Mouse (Mus musculus): Measurements from ENCODE around the gene Lrrc43.
A peak's percentile ranks its signal among the peaks of the same experiment; 100 is the strongest.

Lrrc43 gene

DNA sequence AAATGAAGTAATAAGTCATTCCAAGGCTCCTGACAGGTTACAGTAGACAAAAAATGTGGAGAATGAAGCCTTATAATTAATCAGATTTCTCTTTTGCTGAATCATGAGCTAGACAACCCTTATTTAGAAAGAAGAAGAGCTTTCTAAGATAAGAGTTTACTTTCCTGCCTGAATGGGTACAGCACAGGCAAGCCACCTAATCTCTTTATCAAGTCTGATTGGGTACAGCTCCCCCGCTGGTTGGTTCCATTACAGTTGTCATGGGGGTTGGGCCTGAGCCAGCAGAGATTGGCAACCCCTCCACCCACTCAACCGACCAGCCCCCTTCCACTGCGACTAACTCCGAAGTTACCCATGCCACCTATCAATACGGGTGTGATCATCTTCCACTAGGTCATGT is 27.7 kb upstream of the Lrrc43 start:
- Histone ChIP-seq H3K4me1 (replicated peaks; ENCODE audit: low read depth, low read length) (no peaks in the 10 kb centered on the region), H3K36me3 (ENCODE audit: insufficient read depth, low read length) (0 out of 2 replicates have a peak, but pooled peaks cover 2% of the 10 kb centered on the region), H3K27me3 (ENCODE audit: insufficient read depth, low read length) (0 out of 2 replicates have a peak, but pooled peaks cover 3% of the 10 kb centered on the region), H3K9me3 (ENCODE audit: low read length) (no peaks in the 10 kb centered on the region), H3K4me3 (replicated peaks; ENCODE audit: low read length) (no peak overlapping the region)
- TF ChIP-seq NANOG (IDR thresholded peaks at IDR 0.05; ENCODE audit: borderline replicate concordance, low read length): no peak
- no peak for TF ChIP-seq POU5F1 (IDR thresholded peaks at IDR 0.05; ENCODE audit: borderline replicate concordance, low read length)
- TF ChIP-seq CTCF (conservative IDR thresholded peaks at IDR 0.05; ENCODE audit: low read length): no peak

DNA sequence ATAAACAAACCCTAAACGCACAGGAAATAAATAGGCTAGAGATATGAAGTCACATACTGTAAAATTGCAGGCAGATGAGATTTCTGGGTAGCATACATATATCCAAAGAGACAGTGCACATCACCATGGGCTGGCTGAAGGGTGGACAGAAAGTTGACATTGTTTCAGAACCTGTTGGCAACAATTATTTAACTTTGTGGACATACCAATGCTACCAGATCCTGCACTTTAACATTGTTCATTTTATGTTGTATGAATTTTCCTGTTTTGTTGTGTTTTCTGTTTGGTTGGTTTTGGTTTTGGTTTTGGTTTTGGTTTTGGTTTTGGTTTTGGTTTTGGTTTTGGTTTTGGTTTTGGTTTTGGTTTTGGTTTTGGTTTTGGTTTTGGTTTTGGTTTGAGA is 24.5 kb upstream of the Lrrc43 start:
- Histone ChIP-seq H3K27me3 (ENCODE audit: insufficient read depth, low read length) (0 out of 2 replicates have a peak, but pooled peaks cover 3% of the 10 kb centered on the region), H3K4me3 (replicated peaks; ENCODE audit: low read length) (no peak overlapping the region), H3K4me1 (replicated peaks; ENCODE audit: low read depth, low read length) (no peaks in the 10 kb centered on the region), H3K36me3 (ENCODE audit: insufficient read depth, low read length) (no peaks in the 10 kb centered on the region), H3K9me3 (ENCODE audit: low read length) (peaks cover 5% of the 10 kb centered on the region; the same call in 1 of the 2 replicates)
- TF ChIP-seq POU5F1 (IDR thresholded peaks at IDR 0.05; ENCODE audit: borderline replicate concordance, low read length): no peak
- no peak for TF ChIP-seq CTCF (conservative IDR thresholded peaks at IDR 0.05; ENCODE audit: low read length)
- TF ChIP-seq NANOG (IDR thresholded peaks at IDR 0.05; ENCODE audit: borderline replicate concordance, low read length): no peak

DNA sequence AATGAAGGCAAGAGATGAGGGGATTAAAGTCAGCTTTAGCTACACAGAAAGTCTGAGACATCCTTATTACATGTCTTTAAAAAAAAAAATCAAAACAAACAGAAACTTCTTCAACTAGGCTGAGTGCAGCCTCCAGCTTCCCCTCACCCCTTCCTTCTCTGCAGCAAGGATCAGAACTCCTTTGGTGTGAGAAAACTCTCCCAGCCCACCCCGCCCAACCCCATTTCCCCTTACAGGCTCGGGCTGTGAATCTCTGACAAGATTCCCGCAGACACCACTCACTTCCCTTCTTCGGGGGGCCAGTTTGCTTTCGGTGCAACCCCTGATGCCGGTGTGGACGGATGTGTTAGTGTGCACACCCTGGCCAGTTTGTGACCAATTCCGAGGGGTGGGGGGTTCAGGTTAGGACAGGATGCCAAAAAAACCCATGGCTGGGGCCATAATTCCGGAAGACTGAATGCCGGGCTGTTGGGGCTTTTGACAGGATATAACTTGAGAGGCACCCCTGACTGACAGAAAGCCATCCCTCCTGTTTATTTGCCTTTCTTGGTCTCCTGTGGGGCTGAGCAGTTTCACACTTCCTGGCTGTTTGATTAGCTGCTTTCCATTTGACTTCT is 18.2 kb upstream of the Lrrc43 start:
- TF ChIP-seq CTCF (conservative IDR thresholded peaks at IDR 0.05; ENCODE audit: low read length): no peak
- TF ChIP-seq NANOG (IDR thresholded peaks at IDR 0.05; ENCODE audit: borderline replicate concordance, low read length): no peak
- no peak for TF ChIP-seq POU5F1 (IDR thresholded peaks at IDR 0.05; ENCODE audit: borderline replicate concordance, low read length)
- peaks cover 5% of the 10 kb centered on the region; the same call in 1 of the 2 replicates for H3K9me3 ChIP-seq (ENCODE audit: low read length)
- H3K4me3 ChIP-seq (replicated peaks; ENCODE audit: low read length): no peak overlapping the region
- H3K36me3 ChIP-seq (ENCODE audit: insufficient read depth, low read length): no peaks in the 10 kb centered on the region
- peaks cover 3% of the 10 kb centered on the region; the same call in 1 of the 2 replicates for H3K4me1 ChIP-seq (replicated peaks; ENCODE audit: low read depth, low read length)
- 0 out of 2 replicates have a peak, but pooled peaks cover 3% of the 10 kb centered on the region for H3K27me3 ChIP-seq (ENCODE audit: insufficient read depth, low read length)

DNA sequence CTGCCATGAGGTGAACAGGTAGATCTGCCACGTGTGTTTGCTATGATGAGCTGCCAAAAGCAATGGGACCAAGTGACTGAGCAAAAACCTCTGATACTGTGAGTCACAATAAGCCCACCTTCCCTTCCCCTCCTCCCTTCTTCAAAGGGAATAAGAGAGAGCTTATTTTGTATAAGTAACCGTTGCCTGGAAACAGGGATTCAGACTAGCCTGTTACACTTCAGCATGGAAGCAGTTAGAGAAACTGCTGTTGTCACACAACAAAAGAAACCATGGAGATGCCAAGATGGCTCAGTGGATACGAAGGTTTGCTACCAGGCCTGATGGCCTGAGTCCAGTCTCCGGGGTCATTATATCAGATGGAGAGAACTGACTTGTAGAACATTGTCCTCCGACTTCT is 15.3 kb upstream of the Lrrc43 start:
- Histone ChIP-seq H3K36me3 (ENCODE audit: insufficient read depth, low read length) (no peaks in the 10 kb centered on the region), H3K4me1 (replicated peaks; ENCODE audit: low read depth, low read length) (peaks cover 3% of the 10 kb centered on the region; the same call in 1 of the 2 replicates), H3K4me3 (replicated peaks; ENCODE audit: low read length) (no peak overlapping the region), H3K27me3 (ENCODE audit: insufficient read depth, low read length) (no peaks in the 10 kb centered on the region), H3K9me3 (ENCODE audit: low read length) (no peaks in the 10 kb centered on the region)
- no peak for TF ChIP-seq POU5F1 (IDR thresholded peaks at IDR 0.05; ENCODE audit: borderline replicate concordance, low read length)
- TF ChIP-seq CTCF (conservative IDR thresholded peaks at IDR 0.05; ENCODE audit: low read length): no peak
- TF ChIP-seq NANOG (IDR thresholded peaks at IDR 0.05; ENCODE audit: borderline replicate concordance, low read length): no peak

DNA sequence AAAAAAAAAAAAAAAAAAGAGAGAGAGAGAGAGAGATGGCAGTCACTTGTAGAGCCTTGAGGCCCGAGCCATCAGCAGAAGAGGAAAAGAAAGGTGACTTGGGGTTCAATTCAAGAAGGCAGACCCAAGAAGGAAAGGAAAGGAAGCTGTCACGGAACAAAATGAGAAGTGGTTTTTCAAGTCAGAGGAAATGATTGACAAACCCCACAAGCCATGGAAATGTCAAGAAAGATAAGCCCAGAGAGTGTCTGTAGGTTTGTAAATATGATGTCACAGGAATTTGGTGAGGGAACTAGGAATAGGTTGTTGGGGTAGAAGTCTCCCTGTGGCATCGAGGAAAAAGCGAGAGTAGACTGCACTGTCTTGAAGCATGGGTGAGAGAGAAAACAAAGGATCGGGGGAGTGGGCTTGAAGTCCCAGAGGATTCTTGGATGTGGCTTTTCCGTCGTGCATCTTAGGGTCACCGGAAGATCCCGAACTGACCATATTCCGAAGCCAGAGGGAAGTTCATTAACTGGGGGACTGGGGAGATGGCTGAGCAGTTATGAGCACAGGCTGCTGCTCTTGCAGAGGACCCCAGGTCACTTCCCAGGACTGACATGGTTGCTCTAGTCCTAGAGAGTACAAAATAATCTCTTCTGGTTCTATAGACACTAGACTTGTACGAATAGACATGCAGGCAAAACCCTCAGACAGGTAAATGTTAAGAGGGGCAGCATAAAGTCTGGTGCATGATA is 1.3 kb upstream of the Lrrc43 start:
- Histone ChIP-seq H3K4me1 (replicated peaks; ENCODE audit: low read depth, low read length) (peaks cover 10% of the 10 kb centered on the region), H3K4me3 (replicated peaks; ENCODE audit: low read length) (no peak overlapping the region), H3K27me3 (ENCODE audit: insufficient read depth, low read length) (peaks cover 14% of the 10 kb centered on the region), H3K9me3 (ENCODE audit: low read length) (no peaks in the 10 kb centered on the region), H3K36me3 (ENCODE audit: insufficient read depth, low read length) (no peaks in the 10 kb centered on the region)
- TF ChIP-seq POU5F1 (IDR thresholded peaks at IDR 0.05; ENCODE audit: borderline replicate concordance, low read length) (no peak), NANOG (IDR thresholded peaks at IDR 0.05; ENCODE audit: borderline replicate concordance, low read length) (no peak)

DNA sequence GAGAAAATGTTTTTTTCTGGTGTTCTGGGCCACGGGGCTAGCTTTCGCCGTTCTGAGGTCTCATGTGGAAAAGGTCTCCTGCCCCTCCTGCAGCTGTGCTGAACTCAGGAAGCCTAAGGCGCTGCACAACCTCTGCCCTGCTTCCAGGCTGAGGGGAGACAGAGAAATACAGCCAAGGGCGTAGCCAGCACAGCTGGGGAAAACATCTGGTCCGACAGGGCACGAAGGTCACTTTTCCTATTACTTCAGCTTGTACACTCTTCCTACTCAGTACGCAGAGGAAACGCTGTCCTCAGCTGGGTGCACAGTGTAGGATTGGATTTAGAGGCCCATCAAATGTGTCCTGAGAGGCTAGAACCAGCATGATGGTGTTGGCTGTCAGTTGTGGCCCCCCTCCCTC is 830 bp downstream of the Lrrc43 start:
- Histone ChIP-seq H3K36me3 (ENCODE audit: insufficient read depth, low read length) (no peaks in the 10 kb centered on the region), H3K4me1 (replicated peaks; ENCODE audit: low read depth, low read length) (peaks cover 10% of the 10 kb centered on the region), H3K4me3 (replicated peaks; ENCODE audit: low read length) (no peak overlapping the region), H3K9me3 (ENCODE audit: low read length) (no peaks in the 10 kb centered on the region), H3K27me3 (ENCODE audit: insufficient read depth, low read length) (peaks cover 31% of the 10 kb centered on the region)
- TF ChIP-seq POU5F1 (IDR thresholded peaks at IDR 0.05; ENCODE audit: borderline replicate concordance, low read length) (no peak), CTCF (conservative IDR thresholded peaks at IDR 0.05; ENCODE audit: low read length) (no peak), NANOG (IDR thresholded peaks at IDR 0.05; ENCODE audit: borderline replicate concordance, low read length) (no peak)

DNA sequence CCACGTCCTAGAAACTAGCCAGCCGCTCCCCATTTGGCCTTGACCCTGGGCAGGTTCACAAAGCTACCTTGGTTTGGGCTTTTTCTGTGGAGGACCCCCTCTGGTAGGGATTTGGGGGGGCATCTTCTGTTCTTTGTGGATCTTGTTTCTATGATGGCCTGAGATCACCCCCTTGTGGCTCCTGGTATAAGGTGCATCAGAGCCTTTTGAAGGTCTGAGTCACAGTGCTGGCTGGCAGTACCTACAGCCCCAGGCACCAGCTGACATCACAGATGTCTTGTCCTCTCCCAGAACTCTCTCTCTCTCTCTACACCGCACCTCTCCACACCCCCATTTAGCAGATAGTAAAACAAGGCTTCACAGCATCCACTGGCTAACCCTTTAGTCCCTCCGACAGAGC is 10.6 kb downstream of the Lrrc43 start:
- Histone ChIP-seq H3K27me3 (ENCODE audit: insufficient read depth, low read length) (peaks cover 43% of the 10 kb centered on the region), H3K9me3 (ENCODE audit: low read length) (no peaks in the 10 kb centered on the region), H3K36me3 (ENCODE audit: insufficient read depth, low read length) (no peaks in the 10 kb centered on the region), H3K4me1 (replicated peaks; ENCODE audit: low read depth, low read length) (peaks cover 62% of the 10 kb centered on the region), H3K4me3 (replicated peaks; ENCODE audit: low read length) (no peak overlapping the region)
- TF ChIP-seq CTCF (conservative IDR thresholded peaks at IDR 0.05; ENCODE audit: low read length) (peak; percentile 39), POU5F1 (IDR thresholded peaks at IDR 0.05; ENCODE audit: borderline replicate concordance, low read length) (no peak)

DNA sequence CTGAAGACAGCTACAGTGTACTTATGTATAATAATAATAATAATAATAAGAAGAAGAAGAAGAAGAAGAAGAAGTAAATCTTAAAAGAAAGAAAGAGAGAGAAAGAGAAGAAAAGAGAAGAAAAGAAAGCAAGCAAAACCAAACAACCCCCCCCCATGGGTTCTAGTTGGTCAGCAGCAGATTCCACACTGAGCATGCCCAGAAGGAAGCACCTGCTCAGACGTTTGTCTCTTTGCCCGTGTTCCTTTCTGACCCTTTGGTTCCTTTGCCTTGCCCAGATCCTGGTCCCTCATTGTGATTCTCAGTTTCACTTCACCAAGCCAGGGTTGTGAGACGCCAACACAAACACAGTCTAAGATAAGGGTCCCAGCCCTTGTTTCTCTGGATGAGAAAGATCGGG is 12.9 kb downstream of the Lrrc43 start:
- Histone ChIP-seq H3K4me3 (replicated peaks; ENCODE audit: low read length) (no peak overlapping the region), H3K27me3 (ENCODE audit: insufficient read depth, low read length) (peaks cover 50% of the 10 kb centered on the region), H3K9me3 (ENCODE audit: low read length) (no peaks in the 10 kb centered on the region), H3K36me3 (ENCODE audit: insufficient read depth, low read length) (no peaks in the 10 kb centered on the region), H3K4me1 (replicated peaks; ENCODE audit: low read depth, low read length) (peaks cover 55% of the 10 kb centered on the region)
- TF ChIP-seq CTCF (conservative IDR thresholded peaks at IDR 0.05; ENCODE audit: low read length) (no peak), POU5F1 (IDR thresholded peaks at IDR 0.05; ENCODE audit: borderline replicate concordance, low read length) (no peak), NANOG (IDR thresholded peaks at IDR 0.05; ENCODE audit: borderline replicate concordance, low read length) (no peak)

Data from E14TG2a.4 (cell line).